Mouse (Mus musculus) CH12.LX (cell line): Measurements from ENCODE around the gene Pck2. TPM values are rescaled to one million over a fixed set of nuclear protein-coding genes. Genes with fewer than 3 reads are reported as not detected.

Source experiments
- DNase-seq: peaks from one replicate; pipeline ENCODE4 v3.0.0-alpha.2; 2013; ENCODE audit errors: extremely low read depth
- H3K27ac ChIP-seq: 2 replicates; pipeline ENCODE4 v1.5.1; 2012; ENCODE audit warnings: low read depth, mild to moderate bottlenecking, control low read depth, moderate library complexity; ENCODE audit not compliant: insufficient read depth
- H3K27me3 ChIP-seq: replicated peaks from 2 replicates; pipeline ENCODE3; 2012; ENCODE audit warnings: inconsistent platforms
- H3K36me3 ChIP-seq, 2 experiments: replicated peaks in 1 of 2; 2 replicates each; pipeline versions ENCODE3 to v1.6.1; 2012; ENCODE audit warnings: inconsistent platforms in 1 of 2, low read length in 1 of 2, mild to moderate bottlenecking in 1 of 2, mixed read lengths in 1 of 2, moderate library complexity in 1 of 2; ENCODE audit not compliant: control insufficient read depth in 1 of 2, insufficient read depth in 1 of 2
- H3K4me1 ChIP-seq, 2 experiments: 2 replicates each; pipeline ENCODE4 v1.6.1; 2012; ENCODE audit warnings: inconsistent platforms in 1 of 2, moderate library complexity in 1 of 2; ENCODE audit not compliant: insufficient read depth in 2 of 2, control insufficient read depth in 1 of 2
- H3K4me2 ChIP-seq: 2 replicates; pipeline ENCODE4 v1.6.1; 2012; ENCODE audit warnings: low read depth, mild to moderate bottlenecking, control low read depth; ENCODE audit not compliant: poor library complexity, insufficient read depth, severe bottlenecking
- H3K4me3 ChIP-seq, 3 experiments: fragments of 150-350 bp in 1 of 3; sonication (generic) in 1 of 3; replicated peaks in 1 of 3; 2 replicates each; pipeline versions ENCODE3 to v1.5.1; 2011 to 2012; ENCODE audit warnings: low read depth in 2 of 3, low read length in 2 of 3, mild to moderate bottlenecking in 2 of 3, moderate library complexity in 2 of 3, control low read depth in 1 of 3, improper control_type of control experiment in 1 of 3, inconsistent platforms in 1 of 3, mixed read lengths in 1 of 3; ENCODE audit not compliant: poor library complexity in 1 of 3
- H3K79me2 ChIP-seq: replicated peaks from 2 replicates; pipeline ENCODE4 v1.6.1; 2012; ENCODE audit warnings: mild to moderate bottlenecking, moderate library complexity; ENCODE audit not compliant: control insufficient read depth, poor library complexity, insufficient read depth, severe bottlenecking; ENCODE audit errors: extremely low read depth
- H3K9ac ChIP-seq: 2 replicates; pipeline ENCODE4 v1.6.1; 2012; ENCODE audit warnings: low read depth, mild to moderate bottlenecking, control low read depth, moderate library complexity; ENCODE audit not compliant: insufficient read depth
- H3K9me3 ChIP-seq: replicated peaks from 2 replicates; pipeline ENCODE3; 2012; ENCODE audit warnings: low read length, inconsistent platforms, mixed read lengths
- CHD1 ChIP-seq: IDR thresholded peaks from 2 replicates; pipeline ENCODE4 v1.6.1; 2012; ENCODE audit warnings: low read depth, low read length, improper control_type of control experiment, inconsistent platforms
- CHD2 ChIP-seq: IDR thresholded peaks from 2 replicates; pipeline ENCODE4 v1.6.1; 2011; ENCODE audit warnings: low read length, improper control_type of control experiment
- E2F4 ChIP-seq: IDR thresholded peaks from 2 replicates; pipeline ENCODE4 v1.6.1; 2011; ENCODE audit warnings: low read depth, low read length, improper control_type of control experiment; ENCODE audit not compliant: insufficient replicate concordance
- EP300 ChIP-seq: IDR thresholded peaks from 2 replicates; pipeline ENCODE4 v1.6.1; 2011; ENCODE audit warnings: low read length, improper control_type of control experiment
- GABPA ChIP-seq: IDR thresholded peaks from 2 replicates; pipeline ENCODE4 v1.6.1; 2012; ENCODE audit warnings: low read depth, low read length, improper control_type of control experiment, inconsistent platforms; ENCODE audit not compliant: insufficient replicate concordance
- IRF4 ChIP-seq: IDR thresholded peaks from 2 replicates; pipeline ENCODE4 v1.6.1; 2014; ENCODE audit warnings: low read depth, mild to moderate bottlenecking, inconsistent platforms, low read length, improper control_type of control experiment
- MAFK ChIP-seq: IDR thresholded peaks from 2 replicates; pipeline ENCODE4 v1.6.1; 2011; ENCODE audit warnings: low read length, improper control_type of control experiment; ENCODE audit not compliant: insufficient replicate concordance
- MAZ ChIP-seq: IDR thresholded peaks from 2 replicates; pipeline ENCODE4 v1.6.1; 2012; ENCODE audit warnings: low read depth, mild to moderate bottlenecking, inconsistent platforms, low read length, improper control_type of control experiment, moderate library complexity
- NELFE ChIP-seq: IDR thresholded peaks from 2 replicates; pipeline ENCODE4 v1.6.1; 2011; ENCODE audit warnings: low read depth, low read length, improper control_type of control experiment
- PAX5 ChIP-seq: IDR thresholded peaks from 2 replicates; pipeline ENCODE4 v1.6.1; 2012; ENCODE audit warnings: low read length, inconsistent platforms, mixed read lengths
- POLR2AphosphoS2 ChIP-seq: IDR thresholded peaks from 2 replicates; pipeline ENCODE4 v1.6.1; 2011; ENCODE audit warnings: low read depth, low read length, improper control_type of control experiment
- RAD21 ChIP-seq: IDR thresholded peaks from 2 replicates; pipeline ENCODE4 v1.6.1; 2011; ENCODE audit warnings: low read depth, mild to moderate bottlenecking, low read length, improper control_type of control experiment, moderate library complexity
- SMC3 ChIP-seq: IDR thresholded peaks from 2 replicates; pipeline ENCODE4 v1.6.1; 2011; ENCODE audit warnings: low read depth, low read length, improper control_type of control experiment
- TBP ChIP-seq: conservative IDR thresholded peaks from 2 replicates; pipeline ENCODE4 v1.6.1; 2011; ENCODE audit warnings: low read depth, low read length, improper control_type of control experiment
- UBTF ChIP-seq: IDR thresholded peaks from 2 replicates; pipeline ENCODE4 v1.6.1; 2012; ENCODE audit warnings: low read depth, mild to moderate bottlenecking, inconsistent platforms, low read length, improper control_type of control experiment, moderate library complexity
- USF1 ChIP-seq: IDR thresholded peaks from 2 replicates; pipeline ENCODE4 v1.6.1; 2014; ENCODE audit warnings: low read depth, mild to moderate bottlenecking, inconsistent platforms, low read length, improper control_type of control experiment
- USF2 ChIP-seq: conservative IDR thresholded peaks from 2 replicates; pipeline ENCODE4 v1.6.1; 2011; ENCODE audit warnings: low read depth, low read length, improper control_type of control experiment
- ZKSCAN1 ChIP-seq: IDR thresholded peaks from 2 replicates; pipeline ENCODE4 v1.6.1; 2012; ENCODE audit warnings: low read depth, inconsistent platforms, low read length, improper control_type of control experiment, borderline replicate concordance
- dilution Hi-C: fragments of 300-500 bp; cut with MboI; formaldehyde crosslinking; loops from 2 replicates; pipeline ENCODE4 v1.14.3; 2020; ENCODE audit warnings: low sequenced_read_pairs; ENCODE audit not compliant: extremely low pct_unique_long_range_greater_than_20kb, extremely low pct_ligation_motif_present
- in situ Hi-C: fragments of 300-500 bp; cut with MboI; formaldehyde crosslinking; loops from 3 replicates; pipeline ENCODE4 v1.14.3; 2019; ENCODE audit warnings: low sequenced_read_pairs, low pct_ligation_motif_present, low pct_unique_long_range_greater_than_20kb, mixed read lengths
- polyA plus RNA-seq: library from polyadenylated mRNA; unstranded; fragments of >175 nt; gene quantifications from 2 replicates; pipeline ENCODE4 v1.2.1, GENCODE M21; 2012; ENCODE audit warnings: low read depth; ENCODE audit not compliant: insufficient read length
- total RNA-seq, 2 experiments: library from RNA; depleted of rRNA; stranded (reverse); fragments of 300-350 nt in 1 of 2; fragments of >200 nt in 1 of 2; gene quantifications; 2 replicates each; pipeline ENCODE4 v1.2.3; 2012 to 2014

The Pck2 gene
- total and polyA plus RNA-seq, 3 experiments = 120 to 286 (median 144) TPM

- Histone ChIP-seq H3K4me2 (no peak overlapping the region), H3K27me3 (no peaks in the 10 kb centered on the region), H3K36me3 (peaks cover 23 to 39% of the 10 kb centered on the region in 2 experiments), H3K4me3 (no peak overlapping the region), H3K27ac (no peak overlapping the region), H3K79me2 (no peaks in the 10 kb centered on the region), H3K9ac (no peak overlapping the region), H3K9me3 (no peaks in the 10 kb centered on the region), H3K4me1 (no peaks in the 10 kb centered on the region)
- in situ Hi-C loops (no loop called here), dilution Hi-C loops (no loop called here)
- no peak for TF ChIP-seq CHD2
- TF ChIP-seq CHD1 = no peak
- TF ChIP-seq MAZ = no peak
- TF ChIP-seq PAX5 = no peak
- no peak for TF ChIP-seq NELFE
- TF ChIP-seq MAFK = no peak
- TF ChIP-seq E2F4 = no peak
- TF ChIP-seq IRF4 = no peak
- no peak for DNase-seq
Measured at GRCm38 (mm10) chr14:55571760-55572159, 31.7 kb downstream of the Pck2 start.

GRCm38 (mm10) chr14:55575302-55575701, 35.2 kb downstream of the Pck2 start, which contains the start of gene Fitm1:
Gene Fitm1 (plus strand): TSS chr14:55575617.
- Histone ChIP-seq H3K9me3 (no peaks in the 10 kb centered on the region), H3K79me2 (peaks cover 12% of the 10 kb centered on the region), H3K4me1 (peaks cover 5 to 18% of the 10 kb centered on the region in 2 experiments), H3K4me3 (no peak within 1 kb of the TSS), H3K9ac (no peak within 1 kb of the TSS), H3K36me3 (peaks cover 6 to 14% of the 10 kb centered on the region in 2 experiments), H3K27ac (no peak within 1 kb of the TSS), H3K4me2 (no peak within 1 kb of the TSS), H3K27me3 (no peaks in the 10 kb centered on the region)
- no peak for TF ChIP-seq RAD21
- TF ChIP-seq CHD1 = no peak
- no peak for TF ChIP-seq GABPA
- TF ChIP-seq POLR2AphosphoS2 = no peak
- TF ChIP-seq UBTF = no peak
- TF ChIP-seq EP300 = no peak
- TF ChIP-seq MAFK = no peak
- no peak for TF ChIP-seq USF1
- TF ChIP-seq PAX5 = no peak
- no peak for TF ChIP-seq NELFE
- TF ChIP-seq TBP = no peak
- TF ChIP-seq USF2 = no peak
- no peak for TF ChIP-seq ZKSCAN1
- TF ChIP-seq SMC3 = no peak
- no peak for DNase-seq
- dilution Hi-C loops (no loop called here), in situ Hi-C loops (no loop called here)
